Mouse (Mus musculus): ENCODE results near the gene C1qtnf12. TPM values are rescaled to one million over a fixed set of nuclear protein-coding genes. Genes with fewer than 3 reads are reported as not detected.

Gene C1qtnf12
- polyA plus RNA-seq, 1 experiment from 2014 or later, result 26.9 TPM

DNA sequence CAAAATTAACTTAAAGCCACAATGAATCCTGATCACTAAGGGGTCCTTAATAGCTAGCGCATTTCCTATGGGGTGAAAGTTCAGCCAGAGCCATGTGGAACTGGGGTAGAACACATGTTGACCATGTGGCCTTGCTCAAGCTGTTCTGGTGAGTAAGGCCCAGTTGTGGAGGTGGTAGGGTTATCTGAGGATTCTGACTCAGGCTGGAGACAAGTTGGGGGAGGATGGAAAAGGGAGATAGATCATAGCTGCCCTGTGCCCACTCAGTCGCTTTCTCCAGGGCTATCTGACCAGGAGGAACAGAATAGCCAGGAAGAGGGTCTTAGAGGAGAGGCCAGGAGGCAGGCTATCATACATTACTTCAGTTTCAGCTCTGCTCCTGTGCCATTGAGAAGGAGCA lies 52.3 kb downstream of the C1qtnf12 start:
- ATAC-seq (replicated peaks; ENCODE audit: insufficient number of reproducible peaks, low FRiP score, low TSS enrichment), result no peak
- no peak overlapping the region for H3K27ac ChIP-seq (ENCODE audit: low read depth, low read length)
- H3K4me2 ChIP-seq, result no peak overlapping the region
- H3K9me3 ChIP-seq (replicated peaks; ENCODE audit: control insufficient read depth, low read length), result no peaks in the 10 kb centered on the region
- WGBS (ENCODE audit: insufficient replicate concordance), result 74% methylated on average over 2 of the region's 2 CpGs
- H3K9ac ChIP-seq (ENCODE audit: low read depth, low read length), result no peak overlapping the region
- no peak overlapping the region for H3K4me3 ChIP-seq (ENCODE audit: low read depth, low read length)
- no peaks in the 10 kb centered on the region for H3K4me1 ChIP-seq (ENCODE audit: control insufficient read depth, insufficient read depth, low read length)
- H3K27me3 ChIP-seq (ENCODE audit: control insufficient read depth, insufficient read depth, low read length), result no peaks in the 10 kb centered on the region
- H3K36me3 ChIP-seq (ENCODE audit: control insufficient read depth, insufficient read depth, low read length), result peaks cover 18% of the 10 kb centered on the region

Other genes starting within 250 kb of the C1qtnf12 start
- gene Tmem240, start 227.5 kb upstream of the C1qtnf12 start, polyA plus RNA-seq (2014; fragmentation: Nextera tagmentation; extraction: Ambion mirVana), result 0.47 and 0.68 TPM in 2 replicates
- 84.2 and 88.2 TPM in 2 replicates for gene Atad3a, start 201.2 kb upstream of the C1qtnf12 start, polyA plus RNA-seq (2014; fragmentation: Nextera tagmentation; extraction: Ambion mirVana)
- gene Vwa1, start 187.6 kb upstream of the C1qtnf12 start, polyA plus RNA-seq (2014; fragmentation: Nextera tagmentation; extraction: Ambion mirVana), result 0.89 and 1.1 TPM in 2 replicates
- gene Tmem88b, start 176.4 kb upstream of the C1qtnf12 start, polyA plus RNA-seq (2014; fragmentation: Nextera tagmentation; extraction: Ambion mirVana), result 3.0 and 3.2 TPM in 2 replicates
- gene Ankrd65, start 171.9 kb upstream of the C1qtnf12 start, polyA plus RNA-seq (2014; fragmentation: Nextera tagmentation; extraction: Ambion mirVana), result not detected in 2 replicates
- 152 and 166 TPM in 2 replicates for gene Mrpl20, start 159.4 kb upstream of the C1qtnf12 start, polyA plus RNA-seq (2014; fragmentation: Nextera tagmentation; extraction: Ambion mirVana)
- gene Ccnl2, start 149.8 kb upstream of the C1qtnf12 start, polyA plus RNA-seq (2014; fragmentation: Nextera tagmentation; extraction: Ambion mirVana), result 126 and 129 TPM in 2 replicates
- 121 and 122 TPM in 2 replicates for gene Aurkaip1, start 131.0 kb upstream of the C1qtnf12 start, polyA plus RNA-seq (2014; fragmentation: Nextera tagmentation; extraction: Ambion mirVana)
- gene Mxra8, start 122.6 kb upstream of the C1qtnf12 start, polyA plus RNA-seq (2014; fragmentation: Nextera tagmentation; extraction: Ambion mirVana), result 34.5 and 37.2 TPM in 2 replicates
- gene Dvl1, start 114.9 kb upstream of the C1qtnf12 start, polyA plus RNA-seq (2014; fragmentation: Nextera tagmentation; extraction: Ambion mirVana), result 5.8 and 6.8 TPM in 2 replicates
- 0.11 and 0.18 TPM in 2 replicates for gene Tas1r3, start 99.0 kb upstream of the C1qtnf12 start, polyA plus RNA-seq (2014; fragmentation: Nextera tagmentation; extraction: Ambion mirVana)
- gene Cptp, start 92.9 kb upstream of the C1qtnf12 start, polyA plus RNA-seq (2014; fragmentation: Nextera tagmentation; extraction: Ambion mirVana), result 12.2 and 12.8 TPM in 2 replicates
- 40.7 and 45.6 TPM in 2 replicates for gene Ints11, start 92.8 kb upstream of the C1qtnf12 start, polyA plus RNA-seq (2014; fragmentation: Nextera tagmentation; extraction: Ambion mirVana)
- 30.6 and 32.9 TPM in 2 replicates for gene Pusl1, start 70.5 kb upstream of the C1qtnf12 start, polyA plus RNA-seq (2014; fragmentation: Nextera tagmentation; extraction: Ambion mirVana)
- gene Acap3, start 70.5 kb upstream of the C1qtnf12 start, polyA plus RNA-seq (2014; fragmentation: Nextera tagmentation; extraction: Ambion mirVana), result 9.2 and 10.2 TPM in 2 replicates
- gene Ube2j2, start 18.5 kb upstream of the C1qtnf12 start, polyA plus RNA-seq (2014; fragmentation: Nextera tagmentation; extraction: Ambion mirVana), result 89.5 and 91.6 TPM in 2 replicates
- 10.1 and 11.6 TPM in 2 replicates for gene B3galt6, start 30.3 kb downstream of the C1qtnf12 start, polyA plus RNA-seq (2014; fragmentation: Nextera tagmentation; extraction: Ambion mirVana)
- 138 and 147 TPM in 2 replicates for gene Sdf4, start 30.6 kb downstream of the C1qtnf12 start, polyA plus RNA-seq (2014; fragmentation: Nextera tagmentation; extraction: Ambion mirVana)
- 0.21 and 0.37 TPM in 2 replicates for gene Tnfrsf4, start 51.5 kb downstream of the C1qtnf12 start, polyA plus RNA-seq (2014; fragmentation: Nextera tagmentation; extraction: Ambion mirVana)
- gene Tnfrsf18, start 63.8 kb downstream of the C1qtnf12 start, polyA plus RNA-seq (2014; fragmentation: Nextera tagmentation; extraction: Ambion mirVana), result 1.3 and 1.7 TPM in 2 replicates
- 0.36 TPM in 1 of 2 replicates, not detected in the other for gene Ttll10, start 97.1 kb downstream of the C1qtnf12 start, polyA plus RNA-seq (2014; fragmentation: Nextera tagmentation; extraction: Ambion mirVana)
- gene 9430015G10Rik, start 147.7 kb downstream of the C1qtnf12 start, polyA plus RNA-seq (2014; fragmentation: Nextera tagmentation; extraction: Ambion mirVana), result 23.6 and 26.5 TPM in 2 replicates
- gene Rnf223, start 168.2 kb downstream of the C1qtnf12 start, polyA plus RNA-seq (2014; fragmentation: Nextera tagmentation; extraction: Ambion mirVana), result 0.10 TPM in 1 of 2 replicates, not detected in the other
- 36.7 and 44.8 TPM in 2 replicates for gene Agrn, start 235.2 kb downstream of the C1qtnf12 start, polyA plus RNA-seq (2014; fragmentation: Nextera tagmentation; extraction: Ambion mirVana)
- 0.29 and 0.41 TPM in 2 replicates for gene Isg15, start 238.5 kb downstream of the C1qtnf12 start, polyA plus RNA-seq (2014; fragmentation: Nextera tagmentation; extraction: Ambion mirVana)
- gene AW011738, start 241.0 kb downstream of the C1qtnf12 start, polyA plus RNA-seq (2014; fragmentation: Nextera tagmentation; extraction: Ambion mirVana), result 0.70 and 1.0 TPM in 2 replicates

Data from heart, embryonic 11.5 days (tissue).